Mouse (Mus musculus) brain, embryonic 14.5 days (tissue): ENCODE data around the gene Pygl.

Source experiments
- CTCF ChIP-seq: fragments of 200-500 bp; IDR thresholded peaks from 2 replicates; pipeline ENCODE4 v1.5.1; 2012; ENCODE audit warnings: inconsistent platforms, mild to moderate bottlenecking, moderate library complexity, borderline replicate concordance; ENCODE audit not compliant: insufficient read depth, insufficient read length; ENCODE audit errors: extremely low read depth
- POLR2A ChIP-seq: fragments of 200-500 bp; IDR thresholded peaks from 2 replicates; pipeline ENCODE4 v1.6.1; 2012; ENCODE audit warnings: mild to moderate bottlenecking, inconsistent platforms, borderline replicate concordance; ENCODE audit not compliant: poor library complexity, insufficient read depth, insufficient read length, severe bottlenecking; ENCODE audit errors: extremely low read depth

GRCm38 (mm10) chr12:70218795-70219540 lies 12.3 kb downstream of the Pygl start:
- TF ChIP-seq CTCF (no peak), POLR2A (no peak)
